Mouse (Mus musculus): ENCODE measurements around the gene Nostrin. TPM values are rescaled to one million over a fixed set of nuclear protein-coding genes. Genes with fewer than 3 reads are reported as not detected.

Nostrin gene
- total and polyA plus RNA-seq, 2 experiments from 2014 or later: 2.6 to 2.8 TPM

DNA sequence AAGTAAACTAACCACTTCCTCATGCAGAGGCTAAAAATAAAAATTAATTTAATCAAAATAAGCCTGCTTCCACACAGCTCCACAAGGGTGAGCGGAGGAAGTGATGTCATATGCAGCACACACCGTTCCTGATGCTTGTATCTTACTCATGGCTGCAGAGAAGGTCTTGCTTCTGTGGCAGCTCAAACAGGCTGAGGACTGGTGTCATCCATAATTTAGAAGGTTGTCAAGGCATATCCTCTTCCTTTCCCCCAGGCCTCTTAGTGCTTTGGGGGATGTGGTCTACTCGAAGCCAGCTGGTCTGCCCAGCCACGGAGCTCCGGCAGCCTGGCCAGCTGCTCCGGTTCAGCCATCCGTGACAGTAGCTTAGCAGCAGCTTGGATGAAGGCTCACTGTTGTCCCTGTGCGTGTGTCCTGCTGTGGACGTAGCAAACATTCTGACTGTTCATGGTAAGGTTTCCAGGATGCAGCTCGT is 6.6 kb upstream of the Nostrin start:
- DNase-seq: no peak
- Histone ChIP-seq H3K4me2 (ENCODE audit: low read depth) (no peak overlapping the region), H3K9me3 (ENCODE audit: low read length) (no peaks in the 10 kb centered on the region), H3K9ac (no peak overlapping the region), H3K27me3 (ENCODE audit: insufficient read depth, low read length) (no peaks in the 10 kb centered on the region), H3K4me1 (ENCODE audit: insufficient read depth) (no peaks in the 10 kb centered on the region), H3K36me3 (ENCODE audit: insufficient read depth) (no peaks in the 10 kb centered on the region), H3K4me3 (ENCODE audit: low read depth, low read length) (no peak overlapping the region), H3K27ac (ENCODE audit: low read depth, low read length) (no peak overlapping the region)
- peak; percentile 70 for ATAC-seq
- 37% methylated on average over 10 of the region's 10 CpGs for WGBS
- no peak for TF ChIP-seq CTCF (IDR thresholded peaks at IDR 0.05; ENCODE audit: low read depth)

DNA sequence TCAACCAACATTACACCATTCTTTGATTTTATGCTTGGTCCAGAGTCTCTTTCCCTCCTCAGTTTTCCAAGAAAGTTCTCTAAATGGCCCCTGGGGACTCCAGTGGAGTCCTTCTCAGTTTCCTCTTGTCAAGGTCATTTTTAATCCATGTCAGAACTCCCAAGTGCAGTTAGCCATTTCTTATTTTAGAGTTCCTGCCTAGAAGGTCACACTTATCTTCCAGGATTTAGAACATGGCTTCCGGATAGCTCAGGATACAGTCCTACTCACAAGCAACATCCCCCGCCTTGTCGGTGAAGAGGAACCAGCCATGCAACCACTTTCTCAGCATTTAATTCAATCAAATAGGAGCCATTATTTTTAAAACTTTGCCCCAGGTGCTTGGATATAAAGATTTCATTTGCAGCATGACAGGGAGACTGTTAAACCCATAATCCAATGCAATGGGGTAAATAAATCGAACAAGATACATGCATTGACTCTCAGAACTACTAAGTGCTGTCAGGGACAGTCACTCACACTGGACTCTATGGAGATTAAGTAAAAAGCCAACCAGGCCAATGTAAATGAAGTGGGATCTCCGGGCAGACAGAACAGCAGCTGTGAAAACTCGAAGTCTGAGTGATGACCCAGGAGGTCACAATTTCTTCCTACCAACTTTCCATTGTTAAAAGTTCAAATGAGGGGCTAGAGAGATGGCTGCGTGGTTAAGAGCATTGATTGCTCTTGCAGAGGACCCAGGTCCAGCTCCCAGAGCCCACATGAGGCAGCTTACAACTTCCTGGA is 6.0 kb upstream of the Nostrin start:
- no peak for TF ChIP-seq CTCF (IDR thresholded peaks at IDR 0.05; ENCODE audit: low read depth)

GRCm38 (mm10) chr2:69132046-69132445 is 3.6 kb upstream of the Nostrin start:
- no peaks in the 10 kb centered on the region for H3K4me1 ChIP-seq (ENCODE audit: insufficient read depth)
- ATAC-seq: no peak
- H3K27ac ChIP-seq (ENCODE audit: low read depth, low read length): no peak overlapping the region
- no peak overlapping the region for H3K4me3 ChIP-seq (ENCODE audit: low read depth, low read length)
- no peak overlapping the region for H3K9ac ChIP-seq
- no peaks in the 10 kb centered on the region for H3K9me3 ChIP-seq (ENCODE audit: low read length)
- H3K27me3 ChIP-seq (ENCODE audit: insufficient read depth, low read length): no peaks in the 10 kb centered on the region
- 84% methylated on average over 3 of the region's 3 CpGs for WGBS
- no peak for TF ChIP-seq CTCF (IDR thresholded peaks at IDR 0.05; ENCODE audit: low read depth)
- no peaks in the 10 kb centered on the region for H3K36me3 ChIP-seq (ENCODE audit: insufficient read depth)
- no peak for DNase-seq
- no peak overlapping the region for H3K4me2 ChIP-seq (ENCODE audit: low read depth)

More for the DNA sequence above, 6.0 kb upstream of the Nostrin start:
- Histone ChIP-seq H3K9ac (no peak overlapping the region), H3K4me2 (ENCODE audit: low read depth) (no peak overlapping the region), H3K9me3 (ENCODE audit: low read length) (no peaks in the 10 kb centered on the region), H3K27me3 (ENCODE audit: insufficient read depth, low read length) (no peaks in the 10 kb centered on the region), H3K36me3 (ENCODE audit: insufficient read depth) (no peaks in the 10 kb centered on the region), H3K4me3 (ENCODE audit: low read depth, low read length) (no peak overlapping the region), H3K27ac (ENCODE audit: low read depth, low read length) (no peak overlapping the region), H3K4me1 (ENCODE audit: insufficient read depth) (no peaks in the 10 kb centered on the region)
- 77% methylated on average over 7 of the region's 7 CpGs for WGBS
- DNase-seq (no peak), ATAC-seq (no peak)

DNA sequence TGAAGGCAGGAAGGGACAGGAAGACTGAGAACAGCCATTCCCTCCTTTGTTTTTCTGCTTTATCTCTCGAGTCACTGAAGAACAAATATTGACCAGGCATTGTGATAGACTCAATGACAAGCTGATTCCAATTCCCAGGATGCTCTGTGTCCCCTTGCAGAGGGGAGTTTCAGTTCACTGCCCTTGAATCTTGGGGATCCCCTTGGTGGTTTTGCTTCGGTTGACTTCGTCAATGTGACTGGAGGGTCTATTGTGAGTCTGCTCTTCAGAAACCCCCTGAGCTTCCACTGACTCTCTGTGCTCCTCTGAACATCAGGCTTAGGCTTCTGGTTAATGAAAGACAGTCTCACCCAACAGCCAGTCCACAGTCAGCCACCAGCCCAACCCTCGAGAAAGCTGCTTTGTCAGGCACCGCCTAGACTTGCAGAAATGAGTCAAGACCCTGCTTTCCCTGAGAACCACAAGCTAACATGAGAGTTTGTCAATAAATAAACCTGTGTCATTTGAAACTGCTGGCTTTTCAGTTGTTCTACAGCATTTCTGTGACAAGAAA is 3.0 kb upstream of the Nostrin start:
- H3K4me3 ChIP-seq (ENCODE audit: low read depth, low read length): no peak overlapping the region
- WGBS: 72% methylated on average over 5 of the region's 5 CpGs
- no peak for DNase-seq
- no peak for ATAC-seq
- H3K9ac ChIP-seq: no peak overlapping the region
- H3K4me1 ChIP-seq (ENCODE audit: insufficient read depth): no peaks in the 10 kb centered on the region
- H3K4me2 ChIP-seq (ENCODE audit: low read depth): no peak overlapping the region
- H3K36me3 ChIP-seq (ENCODE audit: insufficient read depth): no peaks in the 10 kb centered on the region
- no peak for TF ChIP-seq CTCF (IDR thresholded peaks at IDR 0.05; ENCODE audit: low read depth)
- H3K9me3 ChIP-seq (ENCODE audit: low read length): no peaks in the 10 kb centered on the region
- H3K27ac ChIP-seq (ENCODE audit: low read depth, low read length): no peak overlapping the region
- no peaks in the 10 kb centered on the region for H3K27me3 ChIP-seq (ENCODE audit: insufficient read depth, low read length)

GRCm38 (mm10) chr2:69134186-69134585 is 1.4 kb upstream of the Nostrin start:
- no peaks in the 10 kb centered on the region for H3K36me3 ChIP-seq (ENCODE audit: insufficient read depth)

GRCm38 (mm10) chr2:69134937-69135336 is 663 bp upstream of the Nostrin start:
- H3K9me3 ChIP-seq (ENCODE audit: low read length): no peaks in the 10 kb centered on the region
- no peak for DNase-seq
- ATAC-seq: no peak
- no peak overlapping the region for H3K27ac ChIP-seq (ENCODE audit: low read depth, low read length)
- no peak overlapping the region for H3K4me3 ChIP-seq (ENCODE audit: low read depth, low read length)
- no peak for TF ChIP-seq CTCF (IDR thresholded peaks at IDR 0.05; ENCODE audit: low read depth)
- H3K27me3 ChIP-seq (ENCODE audit: insufficient read depth, low read length): no peaks in the 10 kb centered on the region
- H3K36me3 ChIP-seq (ENCODE audit: insufficient read depth): no peaks in the 10 kb centered on the region
- no peak overlapping the region for H3K4me2 ChIP-seq (ENCODE audit: low read depth)
- H3K4me1 ChIP-seq (ENCODE audit: insufficient read depth): no peaks in the 10 kb centered on the region
- WGBS: 72% methylated on average over 9 of the region's 9 CpGs
- no peak overlapping the region for H3K9ac ChIP-seq

More at GRCm38 (mm10) chr2:69134186-69134585, 1.4 kb upstream of the Nostrin start:
- Histone ChIP-seq H3K4me2 (ENCODE audit: low read depth) (no peak overlapping the region), H3K4me1 (ENCODE audit: insufficient read depth) (no peaks in the 10 kb centered on the region), H3K27me3 (ENCODE audit: insufficient read depth, low read length) (no peaks in the 10 kb centered on the region), H3K4me3 (ENCODE audit: low read depth, low read length) (no peak overlapping the region), H3K27ac (ENCODE audit: low read depth, low read length) (no peak overlapping the region), H3K9me3 (ENCODE audit: low read length) (no peaks in the 10 kb centered on the region), H3K9ac (no peak overlapping the region)
- no peak for TF ChIP-seq CTCF (IDR thresholded peaks at IDR 0.05; ENCODE audit: low read depth)
- no peak for DNase-seq
- no peak for ATAC-seq
- 96% methylated on average over 1 of the region's 1 CpGs for WGBS

DNA sequence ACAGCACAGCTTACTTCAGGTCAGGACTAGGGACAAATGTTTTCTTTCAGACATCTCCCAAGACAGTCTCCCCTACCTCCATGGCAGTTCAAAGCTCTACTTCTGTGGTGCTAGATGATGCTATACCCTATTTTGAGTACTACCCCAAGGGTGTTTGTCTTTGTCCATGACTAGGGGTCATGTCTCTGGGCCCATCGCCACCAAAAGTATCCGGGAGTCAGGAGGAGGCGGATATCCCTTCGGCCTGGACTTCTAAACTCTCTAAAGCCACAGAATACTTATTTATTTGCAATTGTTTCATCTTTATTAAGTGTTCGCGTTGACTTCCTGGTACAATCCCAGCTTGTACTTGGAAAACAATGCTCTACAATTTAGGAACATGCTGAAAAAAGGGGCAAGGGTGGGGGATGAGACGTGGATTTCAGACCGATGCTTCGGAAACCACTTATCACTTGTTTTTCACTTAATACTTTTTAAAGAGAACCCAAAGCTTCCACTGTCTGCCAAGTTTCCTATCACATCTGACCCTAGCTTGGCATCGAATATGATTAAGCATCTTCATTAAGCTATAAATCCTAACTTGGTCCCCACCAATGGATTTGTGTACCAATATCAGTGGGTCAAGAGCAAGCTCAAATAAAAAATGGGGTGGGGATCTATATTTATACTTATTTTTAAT is 1.9 kb downstream of the Nostrin start:
- ATAC-seq: no peak
- no peak overlapping the region for H3K9ac ChIP-seq
- H3K36me3 ChIP-seq (ENCODE audit: insufficient read depth): no peaks in the 10 kb centered on the region
- no peaks in the 10 kb centered on the region for H3K27me3 ChIP-seq (ENCODE audit: insufficient read depth, low read length)
- no peak overlapping the region for H3K27ac ChIP-seq (ENCODE audit: low read depth, low read length)
- H3K4me1 ChIP-seq (ENCODE audit: insufficient read depth): no peaks in the 10 kb centered on the region
- no peak overlapping the region for H3K4me3 ChIP-seq (ENCODE audit: low read depth, low read length)
- DNase-seq: no peak
- TF ChIP-seq CTCF (IDR thresholded peaks at IDR 0.05; ENCODE audit: low read depth): no peak
- 86% methylated on average over 10 of the region's 10 CpGs for WGBS
- no peaks in the 10 kb centered on the region for H3K9me3 ChIP-seq (ENCODE audit: low read length)
- no peak overlapping the region for H3K4me2 ChIP-seq (ENCODE audit: low read depth)
